ENCODE assay signal across 8 mouse cellular contexts in the genomic region with DNA sequence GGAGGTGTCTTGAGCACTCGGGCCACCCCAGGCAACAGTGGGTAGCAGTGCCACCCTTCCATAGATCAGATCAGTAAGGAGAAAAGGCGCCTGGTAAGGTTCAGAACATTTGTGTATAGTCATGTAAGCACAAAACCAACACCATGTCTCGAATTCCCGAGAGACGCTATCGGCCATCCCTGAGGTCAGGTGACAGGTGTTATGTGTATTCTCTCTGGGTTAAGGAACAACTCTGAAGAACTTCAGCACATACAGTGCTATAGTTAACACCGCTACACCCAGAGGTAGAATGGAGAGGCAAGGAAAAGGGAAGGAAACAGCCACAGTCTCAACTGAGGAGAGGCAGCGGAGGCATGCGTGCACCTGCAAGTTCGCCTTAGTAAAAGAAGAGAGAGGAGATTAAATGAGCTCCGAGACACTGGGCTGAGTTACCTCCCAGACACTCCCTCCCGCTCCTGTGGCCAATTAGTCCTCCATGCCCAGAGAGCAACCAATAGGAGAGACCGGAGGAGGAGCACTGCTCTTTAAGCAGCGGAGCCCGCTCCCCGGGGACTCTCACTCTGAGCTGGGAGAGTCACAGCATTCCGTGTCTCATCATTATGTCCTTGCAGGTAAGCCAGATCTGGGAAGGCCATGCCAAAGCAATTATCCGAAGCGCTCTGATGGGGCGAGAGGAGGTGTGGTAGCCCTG. TPM values are rescaled to one million over a fixed set of nuclear protein-coding genes. Genes with fewer than 3 reads are reported as not detected.
DNase-seq lines count a peak whose midpoint lies in the region; ATAC-seq and TF ChIP-seq lines count a peak whose summit lies in the region.

A gene (plus strand): TSS at position 558 of the 691 bp plus-strand sequence.

- 4% methylated on average over 20 of the region's 20 CpGs for WGBS in hindbrain, postnatal 0 days

- ATAC-seq in hindbrain, postnatal 0 days, result peak; percentile 18; the same call in 1 of the 2 replicates
- peak; percentile 67 for ATAC-seq in megakaryocyte progenitor cell, adult 5-6 weeks (replicated peaks; ENCODE audit: poor library complexity)

- no peaks in the 10 kb centered on the region for H3K36me3 ChIP-seq in hindbrain, postnatal 0 days (ENCODE audit: insufficient read depth, low read length)

- H3K4me2 ChIP-seq in hindbrain, postnatal 0 days (ENCODE audit: low read depth, low read length), result peak within 1 kb of the TSS; percentile 74

- H3K27ac ChIP-seq in hindbrain, postnatal 0 days, result no peak within 1 kb of the TSS

- H3K9ac ChIP-seq in hindbrain, postnatal 0 days (replicated peaks; ENCODE audit: low read length), result peak within 1 kb of the TSS; percentile 30

- DNase-seq in ZHBTc4 (ENCODE audit: low read depth, low spot score), result peak; percentile 87
- peak; percentile 68 to 77 for DNase-seq in cerebellum, postnatal 10 days
- peak; percentile 56 to 63 for DNase-seq in frontal cortex, postnatal 10 days (ENCODE audit: low spot score in 2 of 2)
- DNase-seq in hindbrain, postnatal 0 days (ENCODE audit: low spot score), result peak; percentile 84
- DNase-seq in left cerebral cortex, postnatal 14 days (ENCODE audit: low spot score in 2 of 2), result peak; percentile 72 to 81
- DNase-seq in right cerebral cortex, postnatal 25 days, result peak; percentile 69
- peak; percentile 77 for DNase-seq in yolk sac, embryonic 10.5 days (ENCODE audit: low spot score)

- H3K9me3 ChIP-seq in hindbrain, postnatal 0 days (ENCODE audit: low read length), result no peaks in the 10 kb centered on the region

- H3K27me3 ChIP-seq in hindbrain, postnatal 0 days (ENCODE audit: insufficient read depth, low read length), result no peaks in the 10 kb centered on the region

- intact Hi-C loops in left cerebral cortex, postnatal 14 days (cut with DNase I), result no loop called here

- peak within 1 kb of the TSS; percentile 32 for H3K4me3 ChIP-seq in hindbrain, postnatal 0 days (ENCODE audit: low read length)

- TF ChIP-seq CTCF in hindbrain, postnatal 0 days (IDR thresholded peaks at IDR 0.05; ENCODE audit: low read depth), result no peak

- H3K4me1 ChIP-seq in hindbrain, postnatal 0 days (ENCODE audit: insufficient read depth, low read length), result peaks cover 21% of the 10 kb centered on the region

RNA-seq across cellular contexts. Expression of the gene that starts here (rescaled TPM):
- total RNA-seq in hindbrain, postnatal 0 days (2014; rRNA removed), result 3.0 TPM in 1 of 2 replicates, not detected in the other
- polyA plus RNA-seq in hindbrain, postnatal 0 days (2015; fragmentation: Nextera tagmentation; extraction: Ambion mirVana), result 9.0 and 9.2 TPM in 2 replicates
- 1 to 10 TPM in 1 of 2 experiments, not detected in 1; 1.2 TPM for total RNA-seq in left cerebral cortex, postnatal 14 days (2021)
- 0.73 TPM in 1 of 2 replicates, not detected in the other for total RNA-seq in megakaryocyte progenitor cell, adult 5-6 weeks (2015)
- not detected in 2 replicates for total RNA-seq in megakaryocyte progenitor cell, adult 5-6 weeks (2017)

Comparison
In these comparisons a context has a peak if more than half of its experiments do, and no peak if none do; other contexts are left out.
1. Peak in ATAC-seq in megakaryocyte progenitor cell, adult 5-6 weeks; RNA of the gene not detected or under 1 TPM.